Mouse (Mus musculus): ENCODE measurements around the gene Arfrp1. TPM values are rescaled to one million over a fixed set of nuclear protein-coding genes. Genes with fewer than 3 reads are reported as not detected.
A peak's percentile ranks its signal among the peaks of the same experiment; 100 is the strongest.

Gene Arfrp1
- polyA plus RNA-seq, 1 experiment from 2014 or later, result 81.2 TPM

GRCm38 (mm10) chr2:181370001-181370400 lies 4.8 kb upstream of the Arfrp1 start:
- Histone ChIP-seq H3K27ac (replicated peaks) (no peak overlapping the region), H3K4me1 (replicated peaks) (peaks cover 34% of the 10 kb centered on the region), H3K4me3 (no peak overlapping the region), H3K4me2 (no peak overlapping the region), H3K36me3 (peaks cover 12% of the 10 kb centered on the region), H3K9ac (no peak overlapping the region), H3K27me3 (no peaks in the 10 kb centered on the region), H3K9me3 (no peaks in the 10 kb centered on the region)
- ATAC-seq (ENCODE audit: low FRiP score, low read depth), result no peak
- 96% methylated on average over 5 of the region's 5 CpGs for WGBS

- WGBS, result under 1% methylated on average over 20 of the region's 20 CpGs
- peak overlapping the region; percentile 93 for H3K9ac ChIP-seq
- H3K27me3 ChIP-seq, result no peaks in the 10 kb centered on the region
- peaks cover 47% of the 10 kb centered on the region for H3K4me1 ChIP-seq (replicated peaks)
- H3K9me3 ChIP-seq, result no peaks in the 10 kb centered on the region
- H3K4me3 ChIP-seq, result peak overlapping the region; percentile 66
- peak overlapping the region; percentile 95 for H3K27ac ChIP-seq (replicated peaks)
- H3K4me2 ChIP-seq, result peak overlapping the region; percentile 86
- ATAC-seq (ENCODE audit: low FRiP score, low read depth), result peak; percentile 71
- peaks cover 39% of the 10 kb centered on the region for H3K36me3 ChIP-seq
These were observed 461 bp upstream of the Arfrp1 start for GRCm38 (mm10) chr2:181365655-181366075.

- peak overlapping the region; percentile 93 for H3K9ac ChIP-seq
- peaks cover 44% of the 10 kb centered on the region for H3K36me3 ChIP-seq
- H3K4me3 ChIP-seq, result peak overlapping the region; percentile 66
- WGBS, result 11% methylated on average over 14 of the region's 14 CpGs
- ATAC-seq (ENCODE audit: low FRiP score, low read depth), result peak; percentile 3; the same call in 1 of the 2 replicates
- H3K4me2 ChIP-seq, result peak overlapping the region; percentile 86
- H3K9me3 ChIP-seq, result no peaks in the 10 kb centered on the region
- no peaks in the 10 kb centered on the region for H3K27me3 ChIP-seq
- peak overlapping the region; percentile 95 for H3K27ac ChIP-seq (replicated peaks)
- H3K4me1 ChIP-seq (replicated peaks), result peaks cover 46% of the 10 kb centered on the region
These were observed 731 bp downstream of the Arfrp1 start for GRCm38 (mm10) chr2:181364487-181364859.

GRCm38 (mm10) chr2:181363946-181364345 lies 1.3 kb downstream of the Arfrp1 start:
- Histone ChIP-seq H3K4me1 (replicated peaks) (peaks cover 41% of the 10 kb centered on the region), H3K27ac (replicated peaks) (0 out of 2 replicates have a peak overlapping the region, but pooled peaks have one; percentile 95), H3K9me3 (no peaks in the 10 kb centered on the region), H3K4me3 (peak overlapping the region; percentile 66), H3K27me3 (no peaks in the 10 kb centered on the region), H3K9ac (peak overlapping the region; percentile 93), H3K36me3 (peaks cover 45% of the 10 kb centered on the region), H3K4me2 (peak overlapping the region; percentile 86)
- ATAC-seq (ENCODE audit: low FRiP score, low read depth), result no peak
- WGBS, result 79% methylated on average over 3 of the region's 3 CpGs

GRCm38 (mm10) chr2:181356780-181357179 lies 8.4 kb downstream of the Arfrp1 start:
- H3K4me3 ChIP-seq, result no peak overlapping the region
- WGBS, result 86% methylated on average over 3 of the region's 3 CpGs
- H3K4me1 ChIP-seq (replicated peaks), result no peaks in the 10 kb centered on the region
- ATAC-seq (ENCODE audit: low FRiP score, low read depth), result no peak
- H3K9me3 ChIP-seq, result no peaks in the 10 kb centered on the region
- H3K9ac ChIP-seq, result no peak overlapping the region
- H3K27ac ChIP-seq (replicated peaks), result no peak overlapping the region
- no peak overlapping the region for H3K4me2 ChIP-seq
- peaks cover 60% of the 10 kb centered on the region for H3K36me3 ChIP-seq
- H3K27me3 ChIP-seq, result no peaks in the 10 kb centered on the region

- no peak overlapping the region for H3K9ac ChIP-seq
- no peaks in the 10 kb centered on the region for H3K4me1 ChIP-seq (replicated peaks)
- H3K36me3 ChIP-seq, result peaks cover 60% of the 10 kb centered on the region
- no peak overlapping the region for H3K4me3 ChIP-seq
- H3K9me3 ChIP-seq, result no peaks in the 10 kb centered on the region
- ATAC-seq (ENCODE audit: low FRiP score, low read depth), result no peak
- WGBS, result 94% methylated on average over 6 of the region's 6 CpGs
- no peak overlapping the region for H3K27ac ChIP-seq (replicated peaks)
- no peaks in the 10 kb centered on the region for H3K27me3 ChIP-seq
- no peak overlapping the region for H3K4me2 ChIP-seq
These were observed 22.4 kb downstream of the Arfrp1 start for GRCm38 (mm10) chr2:181342766-181343165.

GRCm38 (mm10) chr2:181340426-181340825 lies 24.8 kb downstream of the Arfrp1 start:
- H3K4me1 ChIP-seq (replicated peaks), result no peaks in the 10 kb centered on the region
- no peak overlapping the region for H3K4me3 ChIP-seq
- no peaks in the 10 kb centered on the region for H3K9me3 ChIP-seq
- ATAC-seq (ENCODE audit: low FRiP score, low read depth), result no peak
- peaks cover 61% of the 10 kb centered on the region for H3K36me3 ChIP-seq
- H3K4me2 ChIP-seq, result no peak overlapping the region
- H3K27me3 ChIP-seq, result no peaks in the 10 kb centered on the region
- no peak overlapping the region for H3K9ac ChIP-seq
- WGBS, result 74% methylated on average over 4 of the region's 4 CpGs
- no peak overlapping the region for H3K27ac ChIP-seq (replicated peaks)

GRCm38 (mm10) chr2:181334023-181334422 lies 31.2 kb downstream of the Arfrp1 start:
- 64% methylated on average over 3 of the region's 3 CpGs for WGBS
- peaks cover 48% of the 10 kb centered on the region for H3K36me3 ChIP-seq

GRCm38 (mm10) chr2:181332542-181332941 lies 32.7 kb downstream of the Arfrp1 start:
- no peaks in the 10 kb centered on the region for H3K4me1 ChIP-seq (replicated peaks)
- no peak overlapping the region for H3K9ac ChIP-seq
- H3K27ac ChIP-seq (replicated peaks), result no peak overlapping the region
- H3K27me3 ChIP-seq, result no peaks in the 10 kb centered on the region
- ATAC-seq (ENCODE audit: low FRiP score, low read depth), result no peak
- H3K4me3 ChIP-seq, result no peak overlapping the region
- H3K36me3 ChIP-seq, result peaks cover 43% of the 10 kb centered on the region
- H3K4me2 ChIP-seq, result no peak overlapping the region
- H3K9me3 ChIP-seq, result no peaks in the 10 kb centered on the region

More at GRCm38 (mm10) chr2:181334023-181334422, 31.2 kb downstream of the Arfrp1 start:
- Histone ChIP-seq H3K4me2 (no peak overlapping the region), H3K27me3 (no peaks in the 10 kb centered on the region), H3K4me3 (no peak overlapping the region), H3K4me1 (replicated peaks) (no peaks in the 10 kb centered on the region), H3K27ac (replicated peaks) (no peak overlapping the region), H3K9me3 (no peaks in the 10 kb centered on the region), H3K9ac (no peak overlapping the region)
- ATAC-seq (ENCODE audit: low FRiP score, low read depth), result no peak

- Histone ChIP-seq H3K9ac (no peak overlapping the region), H3K27ac (replicated peaks) (no peak overlapping the region), H3K36me3 (peaks cover 54% of the 10 kb centered on the region), H3K4me1 (replicated peaks) (no peaks in the 10 kb centered on the region), H3K4me3 (no peak overlapping the region), H3K27me3 (no peaks in the 10 kb centered on the region), H3K9me3 (no peaks in the 10 kb centered on the region), H3K4me2 (no peak overlapping the region)
- 94% methylated on average over 2 of the region's 2 CpGs for WGBS
- no peak for ATAC-seq (ENCODE audit: low FRiP score, low read depth)
These were observed 39.1 kb downstream of the Arfrp1 start for GRCm38 (mm10) chr2:181326098-181326497.

- H3K9ac ChIP-seq, result no peak overlapping the region
- no peak overlapping the region for H3K4me2 ChIP-seq
- H3K4me1 ChIP-seq (replicated peaks), result peaks cover 14% of the 10 kb centered on the region
- no peaks in the 10 kb centered on the region for H3K27me3 ChIP-seq
- no peaks in the 10 kb centered on the region for H3K9me3 ChIP-seq
- H3K4me3 ChIP-seq, result no peak overlapping the region
- no peak for ATAC-seq (ENCODE audit: low FRiP score, low read depth)
- 72% methylated on average over 5 of the region's 5 CpGs for WGBS
- no peak overlapping the region for H3K27ac ChIP-seq (replicated peaks)
- peaks cover 36% of the 10 kb centered on the region for H3K36me3 ChIP-seq
These were observed 43.1 kb downstream of the Arfrp1 start for GRCm38 (mm10) chr2:181322136-181322535.

- 18% methylated on average over 7 of the region's 7 CpGs for WGBS
These were observed 45.1 kb downstream of the Arfrp1 start for GRCm38 (mm10) chr2:181320103-181320499.

More at GRCm38 (mm10) chr2:181320103-181320499, 45.1 kb downstream of the Arfrp1 start:
- Histone ChIP-seq H3K4me2 (peak overlapping the region; percentile 82), H3K9me3 (no peaks in the 10 kb centered on the region), H3K27ac (replicated peaks) (peak overlapping the region; percentile 81; the same call in 1 of the 2 replicates), H3K4me3 (peak overlapping the region; percentile 80), H3K9ac (peak overlapping the region; percentile 58), H3K27me3 (no peaks in the 10 kb centered on the region; the same call in 1 of the 2 replicates), H3K36me3 (peaks cover 25% of the 10 kb centered on the region), H3K4me1 (replicated peaks) (peaks cover 15% of the 10 kb centered on the region)
- ATAC-seq (ENCODE audit: low FRiP score, low read depth), result no peak

All from hindbrain, embryonic 15.5 days (tissue).